Mouse (Mus musculus): ENCODE measurements around the gene Fhod1. TPM values are rescaled to one million over a fixed set of nuclear protein-coding genes. Genes with fewer than 3 reads are reported as not detected.
A peak's percentile ranks its signal among the peaks of the same experiment; 100 is the strongest.

Gene Fhod1
- polyA plus RNA-seq, 1 experiment, result 19.0 TPM

- Histone ChIP-seq H3K36me3 (ENCODE audit: control insufficient read depth, insufficient read depth) (peaks cover 31% of the 10 kb centered on the region), H3K4me3 (no peak overlapping the region), H3ac (ENCODE audit: control insufficient read depth, insufficient read length) (no peak overlapping the region), H3K79me2 (ENCODE audit: control insufficient read depth, insufficient read depth) (peaks cover 25% of the 10 kb centered on the region), H3K4me2 (ENCODE audit: low read depth) (no peak overlapping the region), H3K27me3 (ENCODE audit: control insufficient read depth, insufficient read depth, insufficient read length) (no peaks in the 10 kb centered on the region)
- TF ChIP-seq TCF12 (IDR thresholded peaks at IDR 0.05; ENCODE audit: insufficient read depth, poor library complexity, severe bottlenecking), result no peak
- TF ChIP-seq TCF3 (IDR thresholded peaks at IDR 0.05; ENCODE audit: insufficient read length, low read depth), result no peak
Measured at GRCm38 (mm10) chr8:105330325-105330724, 17.4 kb downstream of the Fhod1 start.

- peak overlapping the region; percentile 79 for H3K4me3 ChIP-seq
- TF ChIP-seq CEBPB (IDR thresholded peaks at IDR 0.05; ENCODE audit: insufficient read depth, poor library complexity, severe bottlenecking) (no peak), TCF3 (IDR thresholded peaks at IDR 0.05; ENCODE audit: insufficient read length, low read depth) (no peak), SRF (IDR thresholded peaks at IDR 0.05; ENCODE audit: control insufficient read depth, insufficient read length, low read depth) (no peak), TCF12 (IDR thresholded peaks at IDR 0.05; ENCODE audit: insufficient read depth, poor library complexity, severe bottlenecking) (no peak), MAX (IDR thresholded peaks at IDR 0.05; ENCODE audit: low read depth) (no peak), REST (IDR thresholded peaks at IDR 0.05; ENCODE audit: insufficient read depth, insufficient read length) (no peak), POLR2A (IDR thresholded peaks at IDR 0.05; ENCODE audit: insufficient read length, low read depth) (no peak), MYOG (IDR thresholded peaks at IDR 0.05; ENCODE audit: control insufficient read depth in 1 of 3, insufficient read depth in 1 of 3, insufficient read length in 2 of 3, low read depth in 2 of 3) (no peak), USF1 (IDR thresholded peaks at IDR 0.05; ENCODE audit: low read depth) (no peak), MYOD1 (IDR thresholded peaks at IDR 0.05; ENCODE audit: control insufficient read depth in 1 of 3, insufficient read length in 2 of 3, low read depth in 2 of 3) (no peak), POLR2AphosphoS2 (IDR thresholded peaks at IDR 0.05; ENCODE audit: insufficient read length, low read depth) (no peak), E2F4 (IDR thresholded peaks at IDR 0.05; ENCODE audit: insufficient read depth) (no peak)
- peak overlapping the region; percentile 82 for H3K4me2 ChIP-seq (ENCODE audit: low read depth)
- no peaks in the 10 kb centered on the region for H3K27me3 ChIP-seq (ENCODE audit: control insufficient read depth, insufficient read depth, insufficient read length)
- peaks cover 22% of the 10 kb centered on the region for H3K36me3 ChIP-seq (ENCODE audit: control insufficient read depth, insufficient read depth)
- peak overlapping the region; percentile 47 for H3ac ChIP-seq (ENCODE audit: control insufficient read depth, insufficient read length)
- H3K79me2 ChIP-seq (ENCODE audit: control insufficient read depth, insufficient read depth), result peaks cover 37% of the 10 kb centered on the region
Measured at GRCm38 (mm10) chr8:105326968-105327367, 20.8 kb downstream of the Fhod1 start.

GRCm38 (mm10) chr8:105326141-105326672, 21.5 kb downstream of the Fhod1 start, which contains the start of the genes Lrrc29 and Tmem208:
Gene Lrrc29, minus strand, starts transcription at chr8:105326278.
Gene Tmem208, plus strand, starts transcription at chr8:105326354.
- peaks cover 20% of the 10 kb centered on the region for H3K36me3 ChIP-seq (ENCODE audit: control insufficient read depth, insufficient read depth)
- H3K4me3 ChIP-seq, result peak within 1 kb of the TSS; percentile 79
- TF ChIP-seq MYOG (IDR thresholded peaks at IDR 0.05; ENCODE audit: control insufficient read depth in 1 of 3, insufficient read depth in 1 of 3, insufficient read length in 2 of 3, low read depth in 2 of 3) (no peak), MYOD1 (IDR thresholded peaks at IDR 0.05; ENCODE audit: control insufficient read depth in 1 of 3, insufficient read length in 2 of 3, low read depth in 2 of 3) (peak in 1 of 3 experiments; percentile 44), TCF12 (IDR thresholded peaks at IDR 0.05; ENCODE audit: insufficient read depth, poor library complexity, severe bottlenecking) (no peak), POLR2A (IDR thresholded peaks at IDR 0.05; ENCODE audit: insufficient read length, low read depth) (peak; percentile 99), POLR2AphosphoS2 (IDR thresholded peaks at IDR 0.05; ENCODE audit: insufficient read length, low read depth) (peak; percentile 99), CEBPB (IDR thresholded peaks at IDR 0.05; ENCODE audit: insufficient read depth, poor library complexity, severe bottlenecking) (peak; percentile 29; the same call in 1 of the 2 replicates), REST (IDR thresholded peaks at IDR 0.05; ENCODE audit: insufficient read depth, insufficient read length) (peak; percentile 51), TCF3 (IDR thresholded peaks at IDR 0.05; ENCODE audit: insufficient read length, low read depth) (no peak), USF1 (IDR thresholded peaks at IDR 0.05; ENCODE audit: low read depth) (no peak), SRF (IDR thresholded peaks at IDR 0.05; ENCODE audit: control insufficient read depth, insufficient read length, low read depth) (peak; percentile 22), MAX (IDR thresholded peaks at IDR 0.05; ENCODE audit: low read depth) (peak; percentile 35), E2F4 (IDR thresholded peaks at IDR 0.05; ENCODE audit: insufficient read depth) (no peak)
- H3K27me3 ChIP-seq (ENCODE audit: control insufficient read depth, insufficient read depth, insufficient read length), result no peaks in the 10 kb centered on the region
- peak within 1 kb of the TSS; percentile 47 for H3ac ChIP-seq (ENCODE audit: control insufficient read depth, insufficient read length)
- H3K4me2 ChIP-seq (ENCODE audit: low read depth), result peak within 1 kb of the TSS; percentile 91
- peaks cover 37% of the 10 kb centered on the region for H3K79me2 ChIP-seq (ENCODE audit: control insufficient read depth, insufficient read depth)

- Histone ChIP-seq H3K79me2 (ENCODE audit: control insufficient read depth, insufficient read depth) (peaks cover 37% of the 10 kb centered on the region), H3K4me3 (peak overlapping the region; percentile 79), H3K27me3 (ENCODE audit: control insufficient read depth, insufficient read depth, insufficient read length) (no peaks in the 10 kb centered on the region), H3K36me3 (ENCODE audit: control insufficient read depth, insufficient read depth) (peaks cover 15% of the 10 kb centered on the region), H3ac (ENCODE audit: control insufficient read depth, insufficient read length) (peak overlapping the region; percentile 47), H3K4me2 (ENCODE audit: low read depth) (peak overlapping the region; percentile 91)
- TF ChIP-seq REST (IDR thresholded peaks at IDR 0.05; ENCODE audit: insufficient read depth, insufficient read length) (no peak), TCF12 (IDR thresholded peaks at IDR 0.05; ENCODE audit: insufficient read depth, poor library complexity, severe bottlenecking) (no peak), POLR2AphosphoS2 (IDR thresholded peaks at IDR 0.05; ENCODE audit: insufficient read length, low read depth) (no peak), MYOD1 (IDR thresholded peaks at IDR 0.05; ENCODE audit: control insufficient read depth in 1 of 3, insufficient read length in 2 of 3, low read depth in 2 of 3) (no peak), POLR2A (IDR thresholded peaks at IDR 0.05; ENCODE audit: insufficient read length, low read depth) (no peak), USF1 (IDR thresholded peaks at IDR 0.05; ENCODE audit: low read depth) (no peak)
Measured at GRCm38 (mm10) chr8:105325641-105326093, 22.1 kb downstream of the Fhod1 start.

GRCm38 (mm10) chr8:105323183-105323582, 24.6 kb downstream of the Fhod1 start:
- no peak overlapping the region for H3ac ChIP-seq (ENCODE audit: control insufficient read depth, insufficient read length)
- H3K79me2 ChIP-seq (ENCODE audit: control insufficient read depth, insufficient read depth), result peaks cover 36% of the 10 kb centered on the region
- no peak overlapping the region for H3K4me2 ChIP-seq (ENCODE audit: low read depth)
- peaks cover 7% of the 10 kb centered on the region for H3K36me3 ChIP-seq (ENCODE audit: control insufficient read depth, insufficient read depth)
- no peaks in the 10 kb centered on the region for H3K27me3 ChIP-seq (ENCODE audit: control insufficient read depth, insufficient read depth, insufficient read length)
- TF ChIP-seq POLR2A (IDR thresholded peaks at IDR 0.05; ENCODE audit: insufficient read length, low read depth) (no peak), POLR2AphosphoS2 (IDR thresholded peaks at IDR 0.05; ENCODE audit: insufficient read length, low read depth) (peak; percentile 15), MYOD1 (IDR thresholded peaks at IDR 0.05; ENCODE audit: control insufficient read depth in 1 of 3, insufficient read length in 2 of 3, low read depth in 2 of 3) (no peak)
- H3K4me3 ChIP-seq, result no peak overlapping the region
